Mouse (Mus musculus): ENCODE results near the gene Hdac7.

DNA sequence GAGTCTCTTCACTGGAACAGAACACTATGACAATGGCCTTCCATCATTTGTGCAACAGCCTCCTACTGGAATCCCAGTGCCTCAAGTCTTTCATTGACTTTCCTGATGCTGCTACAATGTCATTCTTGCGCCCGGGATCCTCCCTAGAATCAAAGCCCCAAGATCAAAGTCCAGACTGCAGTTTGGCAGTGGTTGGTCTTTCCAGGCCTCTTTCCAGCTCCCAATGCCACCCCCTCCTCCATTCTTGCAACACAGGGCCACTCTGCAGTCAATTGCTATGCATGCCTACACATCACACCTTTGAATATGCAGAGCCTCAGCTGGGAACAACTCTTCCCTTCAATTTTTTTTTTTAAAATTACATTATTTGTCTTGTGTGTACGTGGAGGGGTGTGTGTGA is 16.1 kb upstream of the Hdac7 start:
- TF ChIP-seq CTCF (IDR thresholded peaks at IDR 0.05; ENCODE audit: insufficient read depth, low read depth, low read length) (no peak), POLR2A (IDR thresholded peaks at IDR 0.05; ENCODE audit: insufficient read depth, low read depth, low read length) (no peak)

Measured in olfactory bulb, adult 2 months (tissue).